Mouse (Mus musculus) central nervous system, embryonic 18 days (tissue): ENCODE measurements around the gene Erap1. TPM values are rescaled to one million over a fixed set of nuclear protein-coding genes. Genes with fewer than 3 reads are reported as not detected.

Experiments used
- polyA plus RNA-seq: library from polyadenylated mRNA; depleted of rRNA; stranded (reverse); fragments of >200 nt; gene quantifications from 2 replicates; pipeline ENCODE4 v1.2.3, GENCODE M21; 2012; rRNA removed

The Erap1 gene
- polyA plus RNA-seq: 2.5 and 4.3 TPM in 2 replicates

GRCm38 (mm10) chr13:74638793-74639711 is at the start of gene Erap1:
Gene Erap1 (plus strand): TSS chr13:74639568.

Other genes starting within 250 kb of the Erap1 start
- gene Zfp72, start 248.7 kb upstream of the Erap1 start, polyA plus RNA-seq: 3.2 and 3.3 TPM in 2 replicates
- 29.9 and 39.2 TPM in 2 replicates for gene Ftl1-ps1, start 239.9 kb upstream of the Erap1 start, polyA plus RNA-seq
- 6.6 and 7.0 TPM in 2 replicates for gene Zfp825, start 145.6 kb upstream of the Erap1 start, polyA plus RNA-seq
- 5.4 and 6.5 TPM in 2 replicates for gene Cast, start 169.2 kb downstream of the Erap1 start, polyA plus RNA-seq